Mouse (Mus musculus) heart, embryonic 11.5 days (tissue): ENCODE measurements at regions not wholly inside any gene's neighbourhood (a gene's known extent, or its start where the extent isn't known, plus 50 kb on each side); places are given as distances from the start of the nearest gene placed in this dataset.

Experiments used
- ATAC-seq: fragments of 200-750 bp; cut with Nextera tagmentation; replicated peaks from 2 replicates; pipeline ENCODE4 v1.8.0; 2017; ENCODE audit warnings: moderate library complexity; ENCODE audit not compliant: insufficient number of reproducible peaks, low FRiP score, low TSS enrichment
- H3K27ac ChIP-seq: fragments of 300-500 bp; sonication (generic); 2 replicates; pipeline ENCODE4 v1.5.1; 2014; ENCODE audit warnings: mild to moderate bottlenecking, low read depth, low read length
- H3K27me3 ChIP-seq: fragments of 300-500 bp; sonication (generic); 2 replicates; pipeline ENCODE4 v1.6.1; 2014; ENCODE audit warnings: mild to moderate bottlenecking, low read length, mixed read lengths; ENCODE audit not compliant: control insufficient read depth, insufficient read depth
- H3K36me3 ChIP-seq: fragments of 300-500 bp; sonication (generic); 2 replicates; pipeline ENCODE4 v1.6.1; 2014; ENCODE audit warnings: mild to moderate bottlenecking, low read length, moderate library complexity, mixed read lengths; ENCODE audit not compliant: control insufficient read depth, insufficient read depth
- H3K4me1 ChIP-seq: fragments of 300-500 bp; sonication (generic); 2 replicates; pipeline ENCODE4 v1.6.1; 2014; ENCODE audit warnings: low read length; ENCODE audit not compliant: control insufficient read depth, insufficient read depth
- H3K4me2 ChIP-seq: fragments of 300-500 bp; sonication (generic); 2 replicates; pipeline ENCODE4 v1.6.1; 2014; ENCODE audit warnings: mild to moderate bottlenecking, moderate library complexity
- H3K4me3 ChIP-seq: fragments of 300-500 bp; sonication (generic); 2 replicates; pipeline ENCODE4 v1.5.1; 2014; ENCODE audit warnings: low read depth, low read length
- H3K9ac ChIP-seq: fragments of 300-500 bp; sonication (generic); 2 replicates; pipeline ENCODE4 v1.6.1; 2014; ENCODE audit warnings: mild to moderate bottlenecking, low read depth, low read length, moderate library complexity
- H3K9me3 ChIP-seq: fragments of 300-500 bp; sonication (generic); replicated peaks from 2 replicates; pipeline ENCODE4 v1.6.1; 2016; ENCODE audit warnings: low read length; ENCODE audit not compliant: control insufficient read depth
- WGBS: fragments of 180-500 bp; shearing (Covaris S2); extraction: QIAGEN DNeasy Blood & Tissue Kit; methylation state at CpG from one replicate; pipeline ENCODE4 v1.1.7; 2014; ENCODE audit not compliant: insufficient replicate concordance; 5-methylcytosine and 5-hydroxymethylcytosine counted together

GRCm38 (mm10) chr8:80328676-80329075 is 164.9 kb upstream of the Gypa start:
- Histone ChIP-seq H3K27ac (no peak overlapping the region), H3K9me3 (no peaks in the 10 kb centered on the region), H3K4me2 (no peak overlapping the region), H3K27me3 (no peaks in the 10 kb centered on the region), H3K36me3 (no peaks in the 10 kb centered on the region), H3K9ac (no peak overlapping the region), H3K4me1 (peaks cover 4% of the 10 kb centered on the region; the same call in 1 of the 2 replicates), H3K4me3 (no peak overlapping the region)
- 82% methylated on average over 2 of the region's 2 CpGs for WGBS
- ATAC-seq: no peak

DNA sequence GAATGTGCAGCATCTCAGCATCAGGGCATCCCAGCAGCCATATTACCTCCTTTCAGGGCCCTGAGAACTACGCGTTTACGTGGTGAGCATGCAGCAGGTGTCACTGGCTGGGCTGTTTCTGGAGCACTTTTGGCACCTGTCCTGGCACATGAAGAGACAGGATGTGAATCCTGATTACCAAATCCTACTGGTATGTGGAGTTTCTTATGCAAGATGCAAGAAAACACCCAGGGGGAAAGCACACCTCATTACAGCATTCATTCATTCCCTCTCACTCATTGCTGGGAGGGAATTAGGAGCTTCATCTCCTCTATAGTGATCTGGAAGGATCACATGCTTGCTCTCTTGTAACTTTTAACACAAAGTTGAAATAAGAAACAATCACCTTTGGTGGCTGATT is 167.7 kb upstream of the Gypa start:
- no peak overlapping the region for H3K27ac ChIP-seq
- no peak overlapping the region for H3K9ac ChIP-seq
- no peaks in the 10 kb centered on the region for H3K9me3 ChIP-seq
- H3K27me3 ChIP-seq: no peaks in the 10 kb centered on the region
- H3K4me3 ChIP-seq: no peak overlapping the region
- H3K36me3 ChIP-seq: no peaks in the 10 kb centered on the region
- WGBS: 90% methylated on average over 3 of the region's 3 CpGs
- H3K4me1 ChIP-seq: peaks cover 4% of the 10 kb centered on the region; the same call in 1 of the 2 replicates
- no peak for ATAC-seq
- no peak overlapping the region for H3K4me2 ChIP-seq

DNA sequence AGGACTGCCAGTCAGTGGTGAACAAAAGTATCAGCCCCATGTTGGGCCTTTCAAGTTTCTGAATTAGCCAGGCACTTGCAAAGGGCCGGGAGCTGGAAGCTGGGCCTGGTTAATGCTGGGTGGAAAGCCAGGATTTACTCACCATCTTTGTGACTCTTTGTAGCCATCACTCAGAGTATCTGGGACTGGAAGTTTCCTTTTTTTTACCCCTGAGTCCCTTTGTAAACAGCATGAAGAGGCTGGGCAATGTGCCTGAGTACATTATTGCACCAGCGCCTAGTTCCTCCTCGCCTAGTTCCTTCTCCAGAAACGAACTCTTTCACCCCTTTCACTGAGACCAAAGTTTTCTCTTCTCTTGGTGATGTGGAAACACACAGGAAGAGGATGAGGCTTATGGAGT is 168.4 kb upstream of the Gypa start:
- Histone ChIP-seq H3K27me3 (no peaks in the 10 kb centered on the region), H3K4me3 (no peak overlapping the region), H3K9me3 (no peaks in the 10 kb centered on the region), H3K36me3 (no peaks in the 10 kb centered on the region), H3K27ac (no peak overlapping the region), H3K4me2 (no peak overlapping the region), H3K9ac (no peak overlapping the region), H3K4me1 (peaks cover 4% of the 10 kb centered on the region; the same call in 1 of the 2 replicates)
- no peak for ATAC-seq
- 77% methylated on average over 4 of the region's 4 CpGs for WGBS

GRCm38 (mm10) chr8:80318231-80318870 is 175.2 kb upstream of the Gypa start:
- H3K9me3 ChIP-seq: no peaks in the 10 kb centered on the region
- no peaks in the 10 kb centered on the region for H3K36me3 ChIP-seq
- no peak overlapping the region for H3K9ac ChIP-seq
- no peaks in the 10 kb centered on the region for H3K27me3 ChIP-seq
- peaks cover 9% of the 10 kb centered on the region; the same call in 1 of the 2 replicates for H3K4me1 ChIP-seq
- 44% methylated on average over 6 of the region's 6 CpGs for WGBS
- H3K4me3 ChIP-seq: no peak overlapping the region
- no peak overlapping the region for H3K4me2 ChIP-seq
- H3K27ac ChIP-seq: no peak overlapping the region
- no peak for ATAC-seq

DNA sequence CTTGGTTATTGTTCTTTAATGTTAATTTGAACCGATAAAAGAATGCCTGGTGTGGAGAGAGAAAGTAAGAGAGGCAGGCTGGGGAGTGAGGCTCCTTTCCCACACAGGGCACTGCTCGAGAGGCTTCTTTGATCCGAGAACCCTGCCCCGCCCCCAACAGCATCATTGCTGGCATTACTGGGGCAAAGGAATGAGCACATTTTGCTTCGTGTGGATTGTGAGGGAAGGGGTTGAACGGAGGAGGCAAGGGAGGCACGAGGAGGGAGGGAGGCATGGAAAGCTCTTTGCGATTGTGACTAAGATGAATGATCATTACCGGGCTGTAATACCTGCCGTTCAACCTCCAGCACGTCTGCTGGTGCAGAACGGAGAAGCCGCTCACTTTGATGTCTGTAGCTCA is 178.2 kb upstream of the Gypa start:
- WGBS: 12% methylated on average over 13 of the region's 13 CpGs
- H3K27me3 ChIP-seq: no peaks in the 10 kb centered on the region; the same call in 1 of the 2 replicates
- H3K9ac ChIP-seq: no peak overlapping the region
- H3K4me3 ChIP-seq: peak overlapping the region; percentile 20; the same call in 1 of the 2 replicates
- peaks cover 9% of the 10 kb centered on the region; the same call in 1 of the 2 replicates for H3K4me1 ChIP-seq
- ATAC-seq: no peak
- H3K27ac ChIP-seq: no peak overlapping the region
- H3K36me3 ChIP-seq: no peaks in the 10 kb centered on the region
- peak overlapping the region; percentile 58 for H3K4me2 ChIP-seq
- H3K9me3 ChIP-seq: no peaks in the 10 kb centered on the region

DNA sequence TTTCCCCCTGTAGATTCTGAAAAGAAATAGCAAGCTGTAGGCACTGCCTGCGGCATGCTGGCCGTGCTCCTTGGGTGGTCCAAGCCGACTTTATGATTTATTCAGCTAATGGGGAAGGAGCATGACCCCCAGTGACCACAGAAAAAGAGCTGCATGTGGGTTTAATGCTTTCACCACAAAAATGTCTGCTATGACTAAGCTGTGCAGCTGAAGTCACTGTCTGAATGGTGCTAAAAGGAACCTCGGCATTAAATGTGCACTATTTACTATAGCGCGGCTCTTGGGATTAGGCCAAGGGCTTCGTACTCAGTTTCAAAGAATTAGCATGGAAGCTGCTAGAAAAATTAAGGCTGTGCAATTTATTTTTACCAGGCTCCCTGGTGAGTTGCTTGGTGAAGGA is 178.8 kb upstream of the Gypa start:
- Histone ChIP-seq H3K27me3 (no peaks in the 10 kb centered on the region; the same call in 1 of the 2 replicates), H3K9me3 (no peaks in the 10 kb centered on the region), H3K9ac (no peak overlapping the region), H3K4me3 (no peak overlapping the region), H3K36me3 (no peaks in the 10 kb centered on the region), H3K4me1 (peaks cover 9% of the 10 kb centered on the region; the same call in 1 of the 2 replicates), H3K27ac (no peak overlapping the region), H3K4me2 (peak overlapping the region; percentile 58)
- no peak for ATAC-seq
- WGBS: 24% methylated on average over 7 of the region's 7 CpGs

DNA sequence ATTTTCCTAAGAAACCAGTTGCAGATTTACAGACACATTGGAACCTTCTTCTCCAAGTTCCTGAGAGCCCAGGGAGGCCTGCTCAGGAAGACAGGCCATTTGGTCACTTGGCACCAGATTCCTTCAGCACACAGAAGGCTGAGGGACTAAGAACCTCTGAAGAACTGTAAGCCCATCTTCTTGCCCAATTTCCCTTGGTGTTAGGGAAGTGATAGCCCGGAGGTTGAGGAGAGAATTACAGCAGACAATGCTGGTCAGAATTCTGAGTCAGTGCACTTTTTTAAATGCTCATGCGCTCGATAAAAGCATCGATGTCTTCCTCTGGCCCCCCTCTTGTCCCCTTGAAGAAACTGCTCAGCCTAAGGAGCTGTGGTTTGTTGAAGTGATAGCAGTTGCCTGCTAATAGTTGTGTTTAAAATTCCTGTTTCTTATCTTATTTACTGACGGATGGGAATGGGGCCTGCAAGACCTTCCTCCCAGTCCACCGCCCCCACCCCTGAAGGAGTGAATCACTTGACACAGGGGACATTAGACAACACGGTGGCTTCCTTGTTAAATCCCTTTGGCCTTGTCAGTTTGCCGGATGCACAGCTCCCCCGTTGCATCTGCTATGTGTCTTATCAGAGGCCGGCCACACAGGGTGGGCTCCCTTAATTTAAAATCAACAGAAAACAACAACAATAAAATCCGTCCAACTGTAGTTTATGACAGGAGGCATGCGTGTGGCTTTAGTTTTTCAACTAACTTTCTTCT is 179.5 kb upstream of the Gypa start:
- H3K9me3 ChIP-seq: no peaks in the 10 kb centered on the region
- WGBS: 13% methylated on average over 12 of the region's 12 CpGs
- H3K4me1 ChIP-seq: peaks cover 9% of the 10 kb centered on the region; the same call in 1 of the 2 replicates
- no peaks in the 10 kb centered on the region for H3K36me3 ChIP-seq
- 0 out of 2 replicates have a peak, but pooled peaks have one; percentile 35 for ATAC-seq
- no peak overlapping the region for H3K9ac ChIP-seq
- H3K4me3 ChIP-seq: no peak overlapping the region
- H3K4me2 ChIP-seq: 0 out of 2 replicates have a peak overlapping the region, but pooled peaks have one; percentile 9
- no peaks in the 10 kb centered on the region; the same call in 1 of the 2 replicates for H3K27me3 ChIP-seq
- no peak overlapping the region for H3K27ac ChIP-seq

DNA sequence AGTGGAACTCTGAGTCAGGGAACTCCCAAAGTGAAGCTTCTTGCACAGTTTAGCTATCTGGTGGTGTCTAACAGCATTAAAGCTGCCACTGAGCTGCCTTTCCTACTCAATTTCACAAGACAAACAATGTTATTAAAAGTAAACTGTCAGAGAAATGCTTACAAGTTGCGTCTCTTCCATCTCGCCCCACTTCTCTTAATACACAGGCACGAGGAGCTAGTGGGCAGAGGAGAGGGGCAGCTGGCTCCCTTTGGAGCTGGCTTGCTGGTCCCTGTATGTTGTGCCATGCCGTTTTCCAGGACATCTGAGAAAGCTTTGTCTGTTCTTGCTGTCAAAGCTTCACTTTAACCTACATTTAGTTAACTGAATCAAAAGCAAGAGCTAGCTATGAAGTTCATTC is 185.8 kb upstream of the Gypa start:
- 68% methylated on average over 4 of the region's 4 CpGs for WGBS
- no peaks in the 10 kb centered on the region for H3K4me1 ChIP-seq
- H3K36me3 ChIP-seq: no peaks in the 10 kb centered on the region
- H3K27me3 ChIP-seq: no peaks in the 10 kb centered on the region; the same call in 1 of the 2 replicates
- no peaks in the 10 kb centered on the region for H3K9me3 ChIP-seq
- no peak for ATAC-seq
- no peak overlapping the region for H3K4me2 ChIP-seq
- no peak overlapping the region for H3K4me3 ChIP-seq
- no peak overlapping the region for H3K27ac ChIP-seq
- H3K9ac ChIP-seq: no peak overlapping the region
